Mouse (Mus musculus): Measurements from ENCODE around the gene Muc20. TPM values are rescaled to one million over a fixed set of nuclear protein-coding genes. Genes with fewer than 3 reads are reported as not detected.

Muc20 gene
- total and polyA plus RNA-seq, 2 experiments from 2014 or later: not detected

- WGBS: 82% methylated on average over 2 of the region's 2 CpGs
- no peak overlapping the region for H3K9ac ChIP-seq (replicated peaks; ENCODE audit: low read length)
- DNase-seq (ENCODE audit: low spot score) (no peak), ATAC-seq (no peak)
- no peaks in the 10 kb centered on the region for H3K36me3 ChIP-seq (ENCODE audit: insufficient read depth, low read length)
- no peaks in the 10 kb centered on the region for H3K27me3 ChIP-seq (ENCODE audit: insufficient read depth, low read length)
- no peaks in the 10 kb centered on the region for H3K4me1 ChIP-seq (ENCODE audit: insufficient read depth, low read length)
- no peak for TF ChIP-seq CTCF (IDR thresholded peaks at IDR 0.05; ENCODE audit: low read depth)
- no peak overlapping the region for H3K27ac ChIP-seq
- no peak overlapping the region for H3K4me3 ChIP-seq (ENCODE audit: low read length)
- H3K9me3 ChIP-seq (ENCODE audit: low read length): no peaks in the 10 kb centered on the region
- H3K4me2 ChIP-seq (ENCODE audit: low read depth, low read length): no peak overlapping the region
These were observed 54.5 kb downstream of the Muc20 start for GRCm38 (mm10) chr16:32742712-32743111.

- ATAC-seq (no peak), DNase-seq (ENCODE audit: low spot score) (no peak)
- H3K4me2 ChIP-seq (ENCODE audit: low read depth, low read length): no peak overlapping the region
- no peaks in the 10 kb centered on the region for H3K27me3 ChIP-seq (ENCODE audit: insufficient read depth, low read length)
- no peak overlapping the region for H3K27ac ChIP-seq
- H3K9me3 ChIP-seq (ENCODE audit: low read length): no peaks in the 10 kb centered on the region
- H3K4me3 ChIP-seq (ENCODE audit: low read length): no peak overlapping the region
- no peak overlapping the region for H3K9ac ChIP-seq (replicated peaks; ENCODE audit: low read length)
- H3K36me3 ChIP-seq (ENCODE audit: insufficient read depth, low read length): no peaks in the 10 kb centered on the region
- WGBS: 68% methylated on average over 9 of the region's 9 CpGs
- no peak for TF ChIP-seq CTCF (IDR thresholded peaks at IDR 0.05; ENCODE audit: low read depth)
- H3K4me1 ChIP-seq (ENCODE audit: insufficient read depth, low read length): no peaks in the 10 kb centered on the region
These were observed 55.9 kb downstream of the Muc20 start for GRCm38 (mm10) chr16:32741366-32741765.

DNA sequence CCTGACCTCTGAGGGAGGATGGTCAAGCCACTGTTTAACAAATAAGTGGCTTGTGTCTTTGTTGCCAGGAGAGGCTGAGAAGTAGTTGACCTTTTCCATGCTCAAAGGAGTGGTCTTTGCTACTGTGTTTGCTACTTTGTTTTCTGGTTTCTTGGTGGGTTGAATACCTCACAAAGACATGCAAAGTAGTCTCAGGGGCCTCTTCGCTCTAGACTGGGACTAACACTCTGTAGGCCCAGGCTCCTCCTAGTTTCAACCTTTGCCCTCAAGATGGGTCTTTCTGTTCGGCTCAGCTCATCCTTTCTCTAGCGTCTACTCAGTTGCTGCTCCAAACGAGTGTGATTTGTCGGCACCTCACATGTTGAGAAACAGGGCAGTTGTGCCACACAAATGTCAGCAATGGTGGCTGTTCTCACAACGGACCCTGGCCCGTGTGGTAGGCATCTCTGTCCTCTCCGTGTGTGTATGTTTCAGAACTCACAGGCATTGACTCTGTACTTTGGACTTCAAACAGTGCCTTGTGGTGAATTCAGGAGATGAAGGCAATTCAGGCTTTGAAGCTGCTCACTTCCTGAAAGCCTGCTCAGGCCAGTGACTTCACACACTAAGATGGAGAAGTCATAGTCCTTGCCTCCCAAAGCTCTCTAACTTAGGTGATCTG lies 57.1 kb downstream of the Muc20 start:
- H3K9me3 ChIP-seq (ENCODE audit: low read length): no peaks in the 10 kb centered on the region
- DNase-seq (ENCODE audit: low spot score): no peak
- H3K27me3 ChIP-seq (ENCODE audit: insufficient read depth, low read length): no peaks in the 10 kb centered on the region
- H3K4me3 ChIP-seq (ENCODE audit: low read length): no peak overlapping the region
- no peak overlapping the region for H3K4me2 ChIP-seq (ENCODE audit: low read depth, low read length)
- no peaks in the 10 kb centered on the region for H3K36me3 ChIP-seq (ENCODE audit: insufficient read depth, low read length)
- 55% methylated on average over 8 of the region's 8 CpGs for WGBS
- H3K27ac ChIP-seq: no peak overlapping the region
- no peaks in the 10 kb centered on the region for H3K4me1 ChIP-seq (ENCODE audit: insufficient read depth, low read length)
- ATAC-seq: no peak
- H3K9ac ChIP-seq (replicated peaks; ENCODE audit: low read length): no peak overlapping the region
- no peak for TF ChIP-seq CTCF (IDR thresholded peaks at IDR 0.05; ENCODE audit: low read depth)

- Histone ChIP-seq H3K27ac (no peak overlapping the region), H3K4me2 (ENCODE audit: low read depth, low read length) (no peak overlapping the region), H3K4me3 (ENCODE audit: low read length) (no peak overlapping the region), H3K27me3 (ENCODE audit: insufficient read depth, low read length) (no peaks in the 10 kb centered on the region), H3K9me3 (ENCODE audit: low read length) (0 out of 2 replicates have a peak, but pooled peaks cover 3% of the 10 kb centered on the region), H3K36me3 (ENCODE audit: insufficient read depth, low read length) (no peaks in the 10 kb centered on the region), H3K9ac (replicated peaks; ENCODE audit: low read length) (no peak overlapping the region), H3K4me1 (ENCODE audit: insufficient read depth, low read length) (no peaks in the 10 kb centered on the region)
- no peak for TF ChIP-seq CTCF (IDR thresholded peaks at IDR 0.05; ENCODE audit: low read depth)
- WGBS: 68% methylated on average over 3 of the region's 3 CpGs
- DNase-seq (ENCODE audit: low spot score): no peak
- no peak for ATAC-seq
These were observed 61.2 kb downstream of the Muc20 start for GRCm38 (mm10) chr16:32736022-32736421.

GRCm38 (mm10) chr16:32735586-32735985 lies 61.6 kb downstream of the Muc20 start, which contains the start of gene Muc4:
Gene Muc4 (plus strand): TSS chr16:32735886.
- no peak within 1 kb of the TSS for H3K27ac ChIP-seq
- H3K9ac ChIP-seq (replicated peaks; ENCODE audit: low read length): no peak within 1 kb of the TSS
- no peaks in the 10 kb centered on the region for H3K27me3 ChIP-seq (ENCODE audit: insufficient read depth, low read length)
- TF ChIP-seq CTCF (IDR thresholded peaks at IDR 0.05; ENCODE audit: low read depth): no peak
- H3K4me2 ChIP-seq (ENCODE audit: low read depth, low read length): no peak within 1 kb of the TSS
- ATAC-seq (no peak), DNase-seq (ENCODE audit: low spot score) (no peak)
- H3K36me3 ChIP-seq (ENCODE audit: insufficient read depth, low read length): no peaks in the 10 kb centered on the region
- no peaks in the 10 kb centered on the region for H3K4me1 ChIP-seq (ENCODE audit: insufficient read depth, low read length)
- WGBS: 98% methylated on average over 2 of the region's 2 CpGs
- H3K4me3 ChIP-seq (ENCODE audit: low read length): no peak within 1 kb of the TSS
- H3K9me3 ChIP-seq (ENCODE audit: low read length): 0 out of 2 replicates have a peak, but pooled peaks cover 3% of the 10 kb centered on the region

DNA sequence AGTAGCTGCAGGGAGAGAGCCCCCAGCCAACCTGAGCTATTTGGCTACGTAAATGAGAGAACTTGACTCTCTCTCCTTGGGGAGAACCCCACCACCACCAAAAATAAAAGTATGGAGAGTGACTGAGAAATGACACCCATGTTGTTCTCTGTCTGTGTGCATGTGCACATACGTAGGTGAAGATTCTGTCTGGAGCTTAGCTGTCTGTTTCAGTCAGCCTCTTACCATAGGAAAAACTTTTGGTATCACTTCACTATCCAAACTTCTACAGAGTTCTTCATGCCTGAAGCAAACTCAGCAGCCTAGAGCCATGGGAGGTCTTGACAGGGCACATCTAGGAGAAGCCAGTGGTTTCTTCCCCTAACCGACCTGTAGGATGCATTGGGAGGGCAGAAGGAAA lies 64.0 kb downstream of the Muc20 start:
- Histone ChIP-seq H3K4me2 (ENCODE audit: low read depth, low read length) (no peak overlapping the region), H3K9ac (replicated peaks; ENCODE audit: low read length) (no peak overlapping the region), H3K36me3 (ENCODE audit: insufficient read depth, low read length) (no peaks in the 10 kb centered on the region), H3K4me3 (ENCODE audit: low read length) (no peak overlapping the region), H3K27me3 (ENCODE audit: insufficient read depth, low read length) (no peaks in the 10 kb centered on the region), H3K27ac (no peak overlapping the region), H3K9me3 (ENCODE audit: low read length) (0 out of 2 replicates have a peak, but pooled peaks cover 3% of the 10 kb centered on the region), H3K4me1 (ENCODE audit: insufficient read depth, low read length) (no peaks in the 10 kb centered on the region)
- DNase-seq (ENCODE audit: low spot score) (no peak), ATAC-seq (no peak)
- WGBS: 88% methylated on average over 3 of the region's 3 CpGs
- TF ChIP-seq CTCF (IDR thresholded peaks at IDR 0.05; ENCODE audit: low read depth): no peak

DNA sequence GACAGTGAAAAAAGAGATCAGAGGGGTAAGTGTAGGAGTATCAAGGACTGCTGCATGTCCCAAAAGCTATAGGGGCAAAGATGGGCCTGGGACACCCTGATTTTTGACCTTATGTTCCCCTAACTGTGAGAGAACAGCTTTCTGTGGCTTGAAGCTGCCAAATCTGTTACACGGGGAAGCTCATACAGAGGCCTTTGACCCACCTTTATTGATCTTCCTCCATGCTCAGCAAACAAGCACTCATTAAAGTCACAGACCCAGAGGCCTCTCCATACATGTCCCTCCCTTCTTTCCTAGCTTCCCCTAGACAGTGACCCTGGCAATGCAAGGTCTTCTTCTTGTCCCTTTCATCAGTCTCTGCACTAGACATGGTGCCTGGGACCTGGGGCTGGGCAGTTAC lies 68.5 kb downstream of the Muc20 start:
- no peak for ATAC-seq
- Histone ChIP-seq H3K27ac (no peak overlapping the region), H3K4me3 (ENCODE audit: low read length) (no peak overlapping the region), H3K36me3 (ENCODE audit: insufficient read depth, low read length) (no peaks in the 10 kb centered on the region), H3K27me3 (ENCODE audit: insufficient read depth, low read length) (no peaks in the 10 kb centered on the region), H3K9me3 (ENCODE audit: low read length) (0 out of 2 replicates have a peak, but pooled peaks cover 3% of the 10 kb centered on the region), H3K9ac (replicated peaks; ENCODE audit: low read length) (no peak overlapping the region), H3K4me1 (ENCODE audit: insufficient read depth, low read length) (no peaks in the 10 kb centered on the region), H3K4me2 (ENCODE audit: low read depth, low read length) (no peak overlapping the region)
- WGBS: 85% methylated on average over 1 of the region's 1 CpGs
- DNase-seq (ENCODE audit: low spot score): no peak
- TF ChIP-seq CTCF (IDR thresholded peaks at IDR 0.05; ENCODE audit: low read depth): no peak

Measured in hindbrain, postnatal 0 days (tissue).